8 mouse cellular contexts compared by ENCODE assay signal in the genomic region with DNA sequence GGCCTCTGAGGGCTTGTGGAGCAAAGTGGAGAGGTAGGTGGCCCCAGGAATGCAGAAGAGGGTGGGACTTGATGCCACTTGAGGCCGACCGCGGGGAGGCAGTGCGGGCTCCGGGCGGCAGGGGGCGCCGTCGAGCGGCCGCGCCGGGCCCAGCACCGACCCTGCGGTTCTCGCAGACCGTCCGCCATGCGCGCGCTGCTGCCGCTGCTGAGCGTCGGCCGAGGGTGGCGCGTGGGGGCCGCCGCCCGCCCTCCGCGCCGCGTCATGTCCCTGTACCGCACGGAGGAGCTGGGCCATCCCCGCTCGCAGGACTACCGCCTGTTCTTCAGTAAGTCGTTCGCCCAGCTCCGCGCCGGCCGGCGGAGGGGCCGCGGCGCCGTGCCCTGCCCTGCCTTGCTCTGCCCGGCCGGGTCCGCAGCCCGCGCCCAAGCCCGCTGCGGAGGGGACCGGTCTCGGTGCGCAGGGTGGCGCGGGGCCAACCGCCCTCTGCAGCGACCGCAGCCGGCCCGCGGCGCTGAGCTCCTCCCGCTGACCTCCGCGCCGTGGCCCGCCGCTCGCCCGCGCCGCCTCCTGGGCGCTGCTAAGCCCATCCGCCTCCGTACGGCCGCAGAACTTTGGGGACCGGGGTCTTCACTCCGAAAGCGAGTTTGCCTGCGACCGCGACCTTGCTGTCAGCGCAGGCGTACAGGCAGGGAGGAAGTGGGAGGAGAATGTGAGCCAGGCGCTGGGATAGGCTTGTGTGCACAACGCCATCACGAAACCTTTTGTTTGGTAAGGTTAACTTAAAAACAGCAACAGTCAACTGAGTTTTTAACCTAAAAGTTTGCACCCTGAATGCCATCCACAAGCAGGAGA. TPM values are rescaled to one million over a fixed set of nuclear protein-coding genes. Genes with fewer than 3 reads are reported as not detected.
DNase-seq lines count a peak whose midpoint lies in the region; ATAC-seq and TF ChIP-seq lines count a peak whose summit lies in the region.

Gene Ppa2, plus strand, starts transcription at position 157 of the 855 bp plus-strand sequence.

- H3K36me3 ChIP-seq in forebrain, embryonic 11.5 days (ENCODE audit: control insufficient read depth, insufficient read depth, low read length) = no peaks in the 10 kb centered on the region
- no peaks in the 10 kb centered on the region for H3K36me3 ChIP-seq in heart, embryonic 16.5 days (ENCODE audit: control insufficient read depth, insufficient read depth)
- no peaks in the 10 kb centered on the region for H3K36me3 ChIP-seq in liver, embryonic 16.5 days (ENCODE audit: control insufficient read depth, insufficient read depth)
- H3K36me3 ChIP-seq in neural tube, embryonic 13.5 days = no peaks in the 10 kb centered on the region
- H3K36me3 ChIP-seq in testis, adult 2 months (ENCODE audit: control insufficient read depth, insufficient read depth, low read length) = no peaks in the 10 kb centered on the region

- peak; percentile 73 to 77 for DNase-seq in CD8-positive naive resting alpha-beta T cell, adult 2 months (ENCODE audit: low read depth in 2 of 2, low spot score in 2 of 2)
- peak; percentile 60 for DNase-seq in c-Kit-positive CD71-negative TER-119-negative erythroid progenitor cells, embryonic 14.5 days (ENCODE audit: low read depth)
- peak; percentile 89 for DNase-seq in forebrain, embryonic 11.5 days (ENCODE audit: low spot score)
- peak; percentile 87 for DNase-seq in kidney, postnatal 36 days

- H3K27me3 ChIP-seq in forebrain, embryonic 11.5 days (ENCODE audit: control insufficient read depth, insufficient read depth, low read length) = no peaks in the 10 kb centered on the region
- H3K27me3 ChIP-seq in heart, embryonic 16.5 days (ENCODE audit: control insufficient read depth, insufficient read depth, low read length) = no peaks in the 10 kb centered on the region
- no peaks in the 10 kb centered on the region for H3K27me3 ChIP-seq in liver, embryonic 16.5 days (ENCODE audit: control insufficient read depth, insufficient read depth, low read depth, low read length)
- no peaks in the 10 kb centered on the region for H3K27me3 ChIP-seq in neural tube, embryonic 13.5 days
- no peaks in the 10 kb centered on the region for H3K27me3 ChIP-seq in testis, adult 2 months (ENCODE audit: control insufficient read depth, insufficient read depth, low read length)

- H3K9ac ChIP-seq in forebrain, embryonic 11.5 days (ENCODE audit: low read length) = peak within 1 kb of the TSS; percentile 91
- peak within 1 kb of the TSS; percentile 97 for H3K9ac ChIP-seq in heart, embryonic 16.5 days (ENCODE audit: low read length)
- peak within 1 kb of the TSS; percentile 84 for H3K9ac ChIP-seq in liver, embryonic 16.5 days (ENCODE audit: low read depth, low read length)
- peak within 1 kb of the TSS; percentile 96 for H3K9ac ChIP-seq in neural tube, embryonic 13.5 days

- 0% methylated on average over 59 of the region's 95 CpGs for WGBS in forebrain, embryonic 11.5 days
- WGBS in heart, embryonic 16.5 days = under 1% methylated on average over 91 of the region's 95 CpGs
- WGBS in liver, embryonic 16.5 days (ENCODE audit: insufficient replicate concordance) = under 1% methylated on average over 63 of the region's 95 CpGs
- under 1% methylated on average over 92 of the region's 95 CpGs for WGBS in neural tube, embryonic 13.5 days

- no peaks in the 10 kb centered on the region for H3K4me1 ChIP-seq in forebrain, embryonic 11.5 days (replicated peaks; ENCODE audit: control insufficient read depth, insufficient read depth, low read length)
- H3K4me1 ChIP-seq in heart, embryonic 16.5 days (ENCODE audit: control insufficient read depth, insufficient read depth, low read length) = peaks cover 4% of the 10 kb centered on the region
- H3K4me1 ChIP-seq in liver, embryonic 16.5 days (ENCODE audit: control insufficient read depth, low read depth, low read length) = peaks cover 7% of the 10 kb centered on the region
- H3K4me1 ChIP-seq in neural tube, embryonic 13.5 days (replicated peaks) = peaks cover 17% of the 10 kb centered on the region
- peaks cover 6% of the 10 kb centered on the region for H3K4me1 ChIP-seq in testis, adult 2 months (ENCODE audit: control insufficient read depth, insufficient read depth, low read length)

- H3K4me2 ChIP-seq in forebrain, embryonic 11.5 days (ENCODE audit: low read depth, low read length, severe bottlenecking) = peak within 1 kb of the TSS; percentile 51
- H3K4me2 ChIP-seq in heart, embryonic 16.5 days (ENCODE audit: low read depth, low read length) = peak within 1 kb of the TSS; percentile 78
- H3K4me2 ChIP-seq in liver, embryonic 16.5 days (ENCODE audit: low read depth, low read length) = peak within 1 kb of the TSS; percentile 84
- H3K4me2 ChIP-seq in neural tube, embryonic 13.5 days = peak within 1 kb of the TSS; percentile 68

- ATAC-seq in forebrain, embryonic 11.5 days (replicated peaks; ENCODE audit: low FRiP score) = peak; percentile 95
- ATAC-seq in heart, embryonic 16.5 days (replicated peaks; ENCODE audit: extremely low read depth, insufficient read depth, low FRiP score) = peak; percentile 94
- peak; percentile 87 for ATAC-seq in liver, embryonic 16.5 days (ENCODE audit: low read depth)
- peak; percentile 96 for ATAC-seq in neural tube, embryonic 13.5 days (ENCODE audit: low read depth)

- peak within 1 kb of the TSS; percentile 75 for H3K4me3 ChIP-seq in forebrain, embryonic 11.5 days (ENCODE audit: low read depth, low read length)
- H3K4me3 ChIP-seq in heart, embryonic 16.5 days (ENCODE audit: low read length) = peak within 1 kb of the TSS; percentile 89
- peak within 1 kb of the TSS; percentile 82 for H3K4me3 ChIP-seq in liver, embryonic 16.5 days (ENCODE audit: low read depth, low read length)
- H3K4me3 ChIP-seq in neural tube, embryonic 13.5 days = peak within 1 kb of the TSS; percentile 84
- H3K4me3 ChIP-seq in testis, adult 2 months (ENCODE audit: control insufficient read depth, low read depth, low read length) = peak within 1 kb of the TSS; percentile 85

- TF ChIP-seq CTCF in testis, adult 2 months (IDR thresholded peaks at IDR 0.05; ENCODE audit: control insufficient read depth, insufficient read depth, insufficient replicate concordance, low read depth, low read length) = peak; percentile 85

- peak; percentile 58 for TF ChIP-seq POLR2A in testis, adult 2 months (IDR thresholded peaks at IDR 0.05; ENCODE audit: control insufficient read depth, low read depth, low read length)

- H3K27ac ChIP-seq in forebrain, embryonic 11.5 days (ENCODE audit: low read depth, low read length) = peak within 1 kb of the TSS; percentile 91
- peak within 1 kb of the TSS; percentile 98 for H3K27ac ChIP-seq in heart, embryonic 16.5 days (ENCODE audit: low read length)
- H3K27ac ChIP-seq in liver, embryonic 16.5 days (ENCODE audit: low read length) = peak within 1 kb of the TSS; percentile 88
- peak within 1 kb of the TSS; percentile 98 for H3K27ac ChIP-seq in neural tube, embryonic 13.5 days (replicated peaks)
- H3K27ac ChIP-seq in testis, adult 2 months (ENCODE audit: control insufficient read depth, insufficient read depth, low read depth, low read length) = peak within 1 kb of the TSS; percentile 91

- no peaks in the 10 kb centered on the region for H3K9me3 ChIP-seq in forebrain, embryonic 11.5 days (ENCODE audit: control insufficient read depth, low read length)
- H3K9me3 ChIP-seq in heart, embryonic 16.5 days (replicated peaks; ENCODE audit: control insufficient read depth, low read length) = peaks cover 3% of the 10 kb centered on the region; the same call in 1 of the 2 replicates
- no peaks in the 10 kb centered on the region for H3K9me3 ChIP-seq in liver, embryonic 16.5 days (replicated peaks; ENCODE audit: control insufficient read depth, low read length)
- no peaks in the 10 kb centered on the region for H3K9me3 ChIP-seq in neural tube, embryonic 13.5 days

RNA-seq across cellular contexts. Expression of gene Ppa2, which starts in this region (rescaled TPM):
- 75.1 and 76.7 TPM in 2 replicates for polyA plus RNA-seq in forebrain, embryonic 11.5 days (2014; fragmentation: Nextera tagmentation; extraction: Ambion mirVana)
- polyA plus RNA-seq in heart, embryonic 16.5 days (2015; fragmentation: Nextera tagmentation; extraction: Ambion mirVana) = 129 and 134 TPM in 2 replicates
- polyA plus RNA-seq in liver, embryonic 16.5 days (2015; fragmentation: Nextera tagmentation; extraction: Ambion mirVana) = 38.0 and 40.1 TPM in 2 replicates
- 84.4 and 86.9 TPM in 2 replicates for polyA plus RNA-seq in neural tube, embryonic 13.5 days (2015; fragmentation: Nextera tagmentation; extraction: Ambion mirVana)
- polyA plus RNA-seq in testis, adult 2 months (2012; rRNA removed) = 60.0 and 63.4 TPM in 2 replicates

Comparison
In these comparisons a context has a peak if more than half of its experiments do, and no peak if none do; other contexts are left out.
1. Peak in every context shown above with its lines: DNase-seq, ATAC-seq, H3K4me3 ChIP-seq and H3K27ac ChIP-seq.